Mouse (Mus musculus): ENCODE data around the gene BC025920. TPM values are rescaled to one million over a fixed set of nuclear protein-coding genes. Genes with fewer than 3 reads are reported as not detected.

The BC025920 gene
- polyA plus RNA-seq, 1 experiment, result 0.58 TPM

DNA sequence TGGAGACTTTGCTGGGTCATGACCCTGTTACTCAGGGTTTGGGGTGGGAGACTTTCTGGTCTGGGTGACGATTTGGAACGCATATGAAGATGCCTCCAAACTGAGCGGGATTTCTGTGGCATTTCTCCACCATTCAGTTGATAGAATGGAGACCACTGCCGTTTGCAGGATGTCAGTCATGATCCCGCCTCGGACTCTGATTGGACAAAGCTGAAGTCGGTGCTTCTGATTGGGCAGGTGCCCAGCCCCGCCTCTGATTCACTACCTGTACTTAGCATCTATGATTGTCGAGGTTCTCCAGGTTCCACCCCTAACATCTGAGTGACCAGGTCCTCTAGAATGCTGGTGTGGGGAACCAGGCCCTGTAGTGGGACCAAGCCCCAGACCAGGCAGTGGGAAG lies 14.7 kb downstream of the BC025920 start:
- no peak overlapping the region for H3K27ac ChIP-seq (ENCODE audit: insufficient read depth, low read depth, low read length)
- H3K36me3 ChIP-seq (ENCODE audit: control insufficient read depth, insufficient read depth, low read length), result peaks cover 8% of the 10 kb centered on the region; the same call in 1 of the 2 replicates
- WGBS, result 72% methylated on average over 9 of the region's 9 CpGs
- TF ChIP-seq POLR2A (IDR thresholded peaks at IDR 0.05; ENCODE audit: low read depth, low read length), result no peak
- TF ChIP-seq CTCF (IDR thresholded peaks at IDR 0.05; ENCODE audit: extremely low read depth, insufficient read length, insufficient replicate concordance, low read depth, low read length), result no peak
- H3K4me3 ChIP-seq (ENCODE audit: low read depth, low read length), result no peak overlapping the region
- H3K4me1 ChIP-seq (ENCODE audit: control insufficient read depth, insufficient read depth, insufficient read length, low read length), result no peaks in the 10 kb centered on the region; the same call in 1 of the 2 replicates
- H3K27me3 ChIP-seq (ENCODE audit: control insufficient read depth, insufficient read depth, low read length), result 0 out of 2 replicates have a peak, but pooled peaks cover 2% of the 10 kb centered on the region

DNA sequence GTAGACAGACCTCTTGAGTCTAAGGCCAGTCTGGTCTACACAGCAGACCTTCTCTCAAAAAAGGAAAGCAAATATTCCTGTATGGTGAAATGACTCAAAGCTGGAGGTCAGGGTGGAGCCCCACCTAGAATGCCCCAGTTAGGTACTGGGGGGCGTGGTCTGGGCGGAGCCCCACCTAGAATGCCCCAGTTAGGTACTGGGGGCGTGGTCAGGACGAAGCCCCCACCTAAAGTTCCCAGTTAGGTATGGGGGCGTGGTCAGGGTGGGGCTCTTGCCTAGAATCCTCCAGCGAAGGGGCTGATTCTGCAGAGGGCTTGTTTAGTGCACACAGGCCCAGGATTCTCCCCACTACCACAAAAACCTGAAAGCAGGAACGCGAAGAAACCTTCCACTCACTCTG lies 17.4 kb downstream of the BC025920 start:
- 63% methylated on average over 8 of the region's 8 CpGs for WGBS
- Histone ChIP-seq H3K4me3 (ENCODE audit: low read depth, low read length) (no peak overlapping the region), H3K27me3 (ENCODE audit: control insufficient read depth, insufficient read depth, low read length) (no peaks in the 10 kb centered on the region), H3K36me3 (ENCODE audit: control insufficient read depth, insufficient read depth, low read length) (peaks cover 8% of the 10 kb centered on the region; the same call in 1 of the 2 replicates), H3K27ac (ENCODE audit: insufficient read depth, low read depth, low read length) (no peak overlapping the region), H3K4me1 (ENCODE audit: control insufficient read depth, insufficient read depth, insufficient read length, low read length) (peaks cover 14% of the 10 kb centered on the region)
- no peak for TF ChIP-seq CTCF (IDR thresholded peaks at IDR 0.05; ENCODE audit: extremely low read depth, insufficient read length, insufficient replicate concordance, low read depth, low read length)
- TF ChIP-seq POLR2A (IDR thresholded peaks at IDR 0.05; ENCODE audit: low read depth, low read length), result no peak

DNA sequence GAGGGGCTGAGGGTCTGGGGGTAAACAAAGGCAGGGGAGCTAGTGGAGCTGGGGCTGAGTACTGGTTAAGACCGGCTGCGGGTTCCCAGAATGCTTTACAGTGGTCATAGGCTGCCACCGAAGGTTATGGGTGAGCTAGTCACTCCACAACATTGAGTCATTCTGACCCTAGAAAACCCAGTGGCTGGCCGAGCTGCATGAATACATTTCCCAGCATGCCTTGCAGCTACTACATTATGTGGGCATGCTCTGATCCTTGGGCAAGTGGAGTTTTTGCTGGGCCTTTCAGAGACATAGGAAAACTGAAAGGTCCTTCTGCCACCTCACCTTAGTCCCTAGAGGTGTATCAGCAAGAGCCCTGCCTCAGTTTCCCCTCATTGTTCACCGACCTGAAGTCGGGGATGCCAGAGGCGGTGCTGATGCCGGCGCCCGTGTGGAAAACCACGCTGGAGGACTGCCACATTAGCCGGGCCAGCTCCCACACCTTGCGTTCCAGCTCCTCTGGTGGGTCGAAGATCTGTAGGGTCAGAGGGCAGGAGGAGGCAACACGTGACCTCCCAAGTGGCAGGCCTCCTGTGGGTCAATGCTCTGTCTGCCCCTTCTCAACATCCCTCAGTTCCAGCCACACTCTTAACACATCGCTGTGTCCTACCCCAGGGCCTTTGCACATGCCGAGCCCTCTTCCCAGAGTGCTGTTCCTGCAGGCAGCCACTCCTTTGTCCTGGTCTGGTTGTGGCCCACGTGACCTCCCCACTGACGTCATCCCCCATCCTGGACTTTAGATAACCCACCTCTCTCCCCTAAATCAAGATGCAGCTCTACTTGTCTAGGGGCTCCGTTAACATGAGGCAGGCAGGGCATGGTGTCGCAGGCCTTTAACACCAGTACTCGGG lies 20.3 kb downstream of the BC025920 start:
- H3K36me3 ChIP-seq (ENCODE audit: control insufficient read depth, insufficient read depth, low read length), result peaks cover 8% of the 10 kb centered on the region; the same call in 1 of the 2 replicates
- H3K4me1 ChIP-seq (ENCODE audit: control insufficient read depth, insufficient read depth, insufficient read length, low read length), result peaks cover 15% of the 10 kb centered on the region
- H3K27me3 ChIP-seq (ENCODE audit: control insufficient read depth, insufficient read depth, low read length), result no peaks in the 10 kb centered on the region
- 83% methylated on average over 22 of the region's 22 CpGs for WGBS
- no peak overlapping the region for H3K27ac ChIP-seq (ENCODE audit: insufficient read depth, low read depth, low read length)
- TF ChIP-seq POLR2A (IDR thresholded peaks at IDR 0.05; ENCODE audit: low read depth, low read length) (no peak), CTCF (IDR thresholded peaks at IDR 0.05; ENCODE audit: extremely low read depth, insufficient read length, insufficient replicate concordance, low read depth, low read length) (no peak)
- H3K4me3 ChIP-seq (ENCODE audit: low read depth, low read length), result peak overlapping the region; percentile 85

DNA sequence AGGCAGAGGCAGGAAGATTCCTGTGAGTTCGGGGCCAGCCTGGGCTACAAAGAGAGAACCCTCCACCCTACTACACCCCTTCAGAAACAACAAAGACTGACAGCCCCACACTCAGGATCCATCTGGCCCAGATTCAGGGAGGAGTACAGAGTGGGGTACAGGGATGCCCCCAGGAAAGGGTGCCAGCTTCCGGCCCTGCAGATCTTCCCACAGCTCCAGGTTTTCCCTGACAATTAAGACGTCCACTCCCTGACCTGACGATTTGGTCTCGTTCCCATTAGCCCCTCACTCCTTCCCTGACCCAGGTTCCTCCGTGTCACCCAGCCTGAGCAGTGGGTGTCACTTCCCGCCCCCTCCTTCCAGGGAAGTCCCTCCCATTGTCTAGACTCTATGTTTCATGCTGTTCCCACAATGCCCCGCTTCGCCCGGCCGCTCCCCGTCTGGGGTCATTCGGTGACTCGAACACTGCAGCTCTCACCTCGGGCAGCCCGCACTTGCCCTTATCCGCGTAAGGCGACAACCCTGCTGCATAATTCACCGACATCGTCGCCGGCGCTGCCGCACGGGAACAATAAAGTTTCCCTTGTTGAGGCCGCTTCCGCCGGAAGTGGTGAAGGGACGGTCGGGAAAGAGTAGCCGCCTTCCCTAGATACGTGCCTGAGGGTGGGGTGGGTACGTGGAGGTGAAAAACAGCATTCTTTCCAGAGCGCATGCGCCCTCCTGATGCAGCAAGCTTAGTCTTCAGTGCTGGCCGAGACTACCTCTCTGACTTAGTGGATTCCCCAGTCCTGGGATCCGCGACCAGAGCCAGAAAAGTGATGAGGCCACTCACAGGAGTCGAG lies 21.1 kb downstream of the BC025920 start, which contains the start of gene Sirt6:
Sirt6 (minus strand) TSS at position 804 of the 842 bp plus-strand sequence.
- TF ChIP-seq POLR2A (IDR thresholded peaks at IDR 0.05; ENCODE audit: low read depth, low read length) (peak; percentile 60; the same call in 1 of the 2 replicates), CTCF (IDR thresholded peaks at IDR 0.05; ENCODE audit: extremely low read depth, insufficient read length, insufficient replicate concordance, low read depth, low read length) (0 out of 2 replicates have a peak, but pooled peaks have one; percentile 7)
- Histone ChIP-seq H3K27me3 (ENCODE audit: control insufficient read depth, insufficient read depth, low read length) (no peaks in the 10 kb centered on the region), H3K4me3 (ENCODE audit: low read depth, low read length) (peak within 1 kb of the TSS; percentile 85), H3K4me1 (ENCODE audit: control insufficient read depth, insufficient read depth, insufficient read length, low read length) (peaks cover 15% of the 10 kb centered on the region), H3K27ac (ENCODE audit: insufficient read depth, low read depth, low read length) (peak within 1 kb of the TSS; percentile 88), H3K36me3 (ENCODE audit: control insufficient read depth, insufficient read depth, low read length) (peaks cover 5% of the 10 kb centered on the region; the same call in 1 of the 2 replicates)
- WGBS, result 3% methylated on average over 40 of the region's 40 CpGs

DNA sequence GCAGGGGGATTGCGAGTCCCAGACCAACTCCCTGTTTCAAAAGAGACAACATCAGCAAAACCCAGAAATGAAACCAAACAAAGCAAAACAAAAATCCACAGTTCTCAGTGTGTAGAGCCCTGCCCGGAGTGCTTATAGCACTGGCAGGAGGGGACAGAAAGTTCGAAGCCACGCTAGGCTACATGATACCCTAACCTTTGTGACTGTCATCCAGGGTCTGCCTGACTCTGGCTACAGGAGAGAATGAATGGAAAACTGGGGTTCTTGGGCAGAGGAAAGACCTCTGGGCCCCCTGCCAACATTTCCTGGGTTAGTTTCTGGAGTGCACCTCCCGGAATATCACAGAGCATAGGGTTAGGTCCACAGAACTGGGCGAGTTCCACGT lies 21.8 kb downstream of the BC025920 start:
- H3K27ac ChIP-seq (ENCODE audit: insufficient read depth, low read depth, low read length), result peak overlapping the region; percentile 88
- peaks cover 15% of the 10 kb centered on the region for H3K4me1 ChIP-seq (ENCODE audit: control insufficient read depth, insufficient read depth, insufficient read length, low read length)
- 14% methylated on average over 7 of the region's 7 CpGs for WGBS
- no peaks in the 10 kb centered on the region for H3K27me3 ChIP-seq (ENCODE audit: control insufficient read depth, insufficient read depth, low read length)
- peak overlapping the region; percentile 85 for H3K4me3 ChIP-seq (ENCODE audit: low read depth, low read length)
- TF ChIP-seq POLR2A (IDR thresholded peaks at IDR 0.05; ENCODE audit: low read depth, low read length) (no peak), CTCF (IDR thresholded peaks at IDR 0.05; ENCODE audit: extremely low read depth, insufficient read length, insufficient replicate concordance, low read depth, low read length) (no peak)
- peaks cover 1% of the 10 kb centered on the region; the same call in 1 of the 2 replicates for H3K36me3 ChIP-seq (ENCODE audit: control insufficient read depth, insufficient read depth, low read length)

DNA sequence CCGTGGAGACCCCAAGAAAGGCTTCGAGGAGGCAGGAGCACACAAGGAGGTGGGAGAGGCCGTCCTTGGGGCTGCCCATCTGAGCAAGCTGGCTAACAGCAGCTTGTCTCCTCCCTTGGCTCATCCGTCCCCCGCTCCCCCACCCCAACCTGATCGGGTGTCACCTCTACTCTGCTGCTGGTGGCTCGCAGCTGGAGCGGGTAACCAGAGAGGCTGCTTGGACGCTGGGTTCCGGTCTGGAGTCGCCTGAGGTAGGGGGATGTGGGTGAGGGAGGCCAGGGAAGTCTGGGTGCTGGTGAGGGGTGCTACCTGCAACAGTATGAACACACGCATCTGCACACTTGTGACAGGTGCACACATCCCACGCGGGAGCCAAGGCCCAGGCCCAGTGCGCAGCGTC lies 22.3 kb downstream of the BC025920 start, which contains the start of gene Ankrd24:
Ankrd24 (plus strand) TSS at position 151 of the 400 bp plus-strand sequence.
- Histone ChIP-seq H3K27me3 (ENCODE audit: control insufficient read depth, insufficient read depth, low read length) (no peaks in the 10 kb centered on the region), H3K4me3 (ENCODE audit: low read depth, low read length) (peak within 1 kb of the TSS; percentile 85), H3K27ac (ENCODE audit: insufficient read depth, low read depth, low read length) (peak within 1 kb of the TSS; percentile 88), H3K36me3 (ENCODE audit: control insufficient read depth, insufficient read depth, low read length) (peaks cover 1% of the 10 kb centered on the region; the same call in 1 of the 2 replicates), H3K4me1 (ENCODE audit: control insufficient read depth, insufficient read depth, insufficient read length, low read length) (peaks cover 15% of the 10 kb centered on the region)
- no peak for TF ChIP-seq CTCF (IDR thresholded peaks at IDR 0.05; ENCODE audit: extremely low read depth, insufficient read length, insufficient replicate concordance, low read depth, low read length)
- TF ChIP-seq POLR2A (IDR thresholded peaks at IDR 0.05; ENCODE audit: low read depth, low read length), result no peak
- 88% methylated on average over 16 of the region's 16 CpGs for WGBS
